Mouse (Mus musculus): ENCODE results near the gene Tyrobp.

The Tyrobp gene

DNA sequence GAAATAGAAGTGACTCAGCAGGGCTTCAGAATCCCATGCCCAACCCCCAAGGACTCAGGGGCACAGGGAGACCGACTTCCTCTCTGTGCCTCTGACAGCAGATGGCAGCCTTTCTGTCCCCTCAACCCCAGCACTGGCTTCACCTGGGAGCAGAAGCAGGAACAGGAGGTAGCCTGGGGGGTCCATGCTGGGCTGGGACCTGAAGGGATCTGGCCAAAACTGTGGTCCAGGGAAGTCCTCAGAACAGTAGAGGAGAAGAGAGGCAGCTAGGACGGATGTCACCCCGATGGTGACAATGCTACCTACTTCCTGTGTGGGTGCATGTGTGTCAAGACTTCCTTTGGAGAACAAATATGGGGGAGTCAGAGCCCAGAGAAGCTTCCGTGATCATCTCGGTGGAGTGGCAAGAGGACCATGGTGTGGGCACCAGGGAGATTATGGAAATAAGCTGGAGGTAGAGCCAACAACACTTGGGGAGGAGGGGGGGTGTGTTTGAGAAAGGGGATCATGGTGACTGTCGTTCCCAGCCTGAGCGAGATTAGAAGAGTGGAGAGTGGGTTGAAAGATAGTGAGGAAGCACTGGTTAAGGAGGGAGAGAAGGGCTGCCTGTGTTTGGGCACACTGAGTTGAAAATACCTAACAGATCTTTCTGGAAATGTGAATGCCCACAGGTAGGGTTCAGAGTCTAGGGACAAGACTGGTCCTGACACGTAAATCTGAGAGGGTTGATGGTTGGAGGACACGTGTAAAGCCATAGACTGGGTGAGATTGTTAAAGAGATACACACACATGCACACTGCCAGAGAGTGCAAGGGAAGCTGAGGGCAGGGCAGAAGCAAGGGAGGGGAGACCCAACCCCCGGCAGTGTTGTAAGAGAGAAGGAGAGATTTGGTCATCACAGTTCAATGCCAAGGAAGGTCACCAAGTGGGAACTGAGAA is 6.3 kb downstream of the Tyrobp start, which contains the start of gene Hcst:
TSS of gene Hcst (minus strand) at position 294 of the 939 bp plus-strand sequence.
- CTCF ChIA-PET = no interaction called here
- POLR2A ChIA-PET = interaction anchor here in 2 of 4 experiments (0.8 to 4.5 kb wide), 2 partner anchors 15 to 84 kb away, joined by 3 to 23 read pairs; no protein-coding TSS in a partner anchor

DNA sequence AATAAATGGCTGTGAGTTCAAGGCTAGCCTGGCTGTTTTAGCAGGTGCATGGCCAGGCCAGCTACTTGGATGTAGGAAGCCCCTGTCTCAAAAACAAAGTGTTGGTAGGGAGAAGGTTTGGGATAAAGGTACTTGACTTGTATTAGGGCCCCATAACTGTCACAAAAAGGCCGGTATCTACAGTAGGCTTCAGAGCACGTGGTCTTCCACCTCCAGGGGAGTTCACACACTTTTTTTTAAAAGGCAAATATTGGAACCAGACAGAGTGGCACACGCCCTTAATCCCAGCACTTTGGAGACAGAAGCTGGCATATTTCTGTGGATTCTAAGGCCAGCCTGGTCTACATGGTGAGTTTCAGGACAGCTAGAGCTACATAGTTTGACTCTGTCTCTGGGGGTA is 7.1 kb downstream of the Tyrobp start:
- CTCF ChIA-PET = no interaction called here
- POLR2A ChIA-PET = interaction anchor here in 2 of 4 experiments (0.8 to 4.5 kb wide), 4 partner anchors 13 to 85 kb away, joined by 3 to 23 read pairs (median 4); no protein-coding TSS in a partner anchor

DNA sequence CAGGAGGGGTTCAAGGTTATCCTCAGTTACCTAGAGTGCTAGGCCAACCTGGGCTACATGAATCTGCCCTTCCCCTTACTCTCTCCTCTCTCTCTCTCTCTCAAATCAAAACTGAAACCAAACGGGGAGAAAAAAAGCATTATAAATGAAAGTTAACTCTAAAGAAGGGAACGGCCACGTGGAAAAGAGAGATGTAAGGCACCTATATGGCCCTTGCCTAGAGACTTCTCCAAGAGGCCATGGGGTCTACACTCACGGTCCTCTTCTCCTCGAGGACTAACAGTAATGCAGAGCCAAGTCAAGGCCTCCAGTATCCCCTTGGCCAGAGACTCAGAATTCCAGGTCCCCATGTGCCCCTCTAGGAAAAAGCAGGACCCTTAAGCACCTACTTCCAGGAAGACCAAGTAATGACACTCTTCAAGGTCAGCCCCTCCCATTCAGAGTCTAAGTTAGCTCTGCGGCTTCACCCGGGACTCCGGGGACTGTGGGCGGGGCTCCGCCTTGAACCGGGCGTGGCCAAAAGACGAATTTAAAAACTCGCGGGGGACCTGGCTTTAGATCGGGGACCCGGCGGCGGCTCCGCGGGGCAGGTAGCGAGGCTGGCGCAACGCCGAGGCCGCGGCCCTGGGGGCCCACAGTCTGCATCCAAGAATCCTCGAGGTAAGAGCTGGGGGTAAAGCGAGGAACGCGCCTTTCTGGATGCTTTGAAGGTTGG is 7.8 kb downstream of the Tyrobp start, which contains the start of gene Nfkbid:
TSS of gene Nfkbid (plus strand) at position 558 of the 715 bp plus-strand sequence.
- ChIA-PET POLR2A (interaction anchor here (0.5 to 4.5 kb wide), 21 partner anchors 12 to 296 kb away, joined by 3 to 23 read pairs (median 3); partner anchors contain the start of genes Wdr62 (in 3 of the 4), Thap8 (in 2 of the 4), Aplp1 (in 1 of the 4) and Gm49396 (in 1 of the 4)), CTCF (interaction anchor here in 2 of 4 experiments (0.6 to 1.8 kb wide), 4 partner anchors 28 to 611 kb away, joined by 3 to 6 read pairs (median 4); no protein-coding TSS in a partner anchor)

DNA sequence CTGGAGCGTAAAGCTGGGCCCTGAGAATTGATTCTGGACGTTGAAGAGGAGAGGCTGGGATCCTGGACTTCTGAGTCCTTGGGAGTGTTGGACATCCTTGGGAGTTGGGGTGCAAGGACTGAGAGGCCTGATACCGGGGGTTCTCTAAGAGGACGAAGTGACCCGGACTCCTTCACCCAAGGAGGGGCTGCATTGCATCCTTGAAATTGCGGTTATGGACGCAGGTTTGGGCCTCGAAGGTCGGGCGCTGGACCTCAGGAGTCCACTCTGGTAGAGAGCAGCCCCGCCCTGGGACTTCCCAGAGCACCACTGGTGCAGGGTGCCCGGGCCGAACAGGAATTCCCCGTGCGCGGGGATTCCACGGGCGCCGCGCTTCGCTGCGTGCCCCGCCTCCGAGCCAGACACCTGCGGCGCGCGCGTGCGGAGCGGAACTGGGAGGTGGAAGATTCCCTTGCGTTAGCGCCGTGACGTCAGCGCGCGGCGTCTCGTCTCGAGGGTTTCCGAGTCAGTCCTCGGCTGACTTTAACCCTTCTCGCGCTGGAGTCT is 8.4 kb downstream of the Tyrobp start:
- CTCF ChIA-PET = interaction anchor here in 3 of 4 experiments (0.6 to 1.8 kb wide), 5 partner anchors 11 to 90 kb away, joined by 3 to 6 read pairs (median 4); no protein-coding TSS in a partner anchor
- POLR2A ChIA-PET = interaction anchor here in 3 of 4 experiments (0.5 to 4.5 kb wide), 22 partner anchors 8 to 296 kb away, joined by 3 to 23 read pairs (median 4); partner anchors contain the start of genes Wdr62 (in 3 of the 3), Thap8 (in 2 of the 3), Aplp1 (in 1 of the 3) and Gm49396 (in 1 of the 3)

DNA sequence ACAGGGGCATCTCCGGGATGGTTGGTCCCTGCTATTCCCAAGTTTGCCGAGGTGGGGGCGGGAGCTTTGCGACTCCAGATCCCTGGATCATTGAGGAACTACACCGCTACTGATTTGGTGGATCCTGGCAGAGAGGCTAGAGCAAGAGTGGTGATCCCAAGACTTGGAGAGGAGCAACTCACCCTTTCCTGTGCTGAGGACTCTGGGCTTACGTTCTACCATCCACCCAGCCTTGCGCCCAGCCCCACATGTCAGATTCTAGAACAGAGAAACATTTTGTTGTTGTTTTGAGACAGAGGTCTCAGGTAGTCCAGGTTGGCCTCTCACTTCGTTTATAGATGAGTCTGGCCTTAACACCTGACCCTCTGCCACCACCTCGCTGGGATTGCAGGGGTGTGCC is 9.0 kb downstream of the Tyrobp start:
- POLR2A ChIA-PET = interaction anchor here in 3 of 4 experiments (0.7 to 4.5 kb wide), 12 partner anchors 9 to 295 kb away, joined by 3 to 23 read pairs (median 4); partner anchors contain the start of genes Gm49396 (in 1 of the 3), Psenen (in 1 of the 3), Thap8 (in 1 of the 3) and Tyrobp (in 1 of the 3)

DNA sequence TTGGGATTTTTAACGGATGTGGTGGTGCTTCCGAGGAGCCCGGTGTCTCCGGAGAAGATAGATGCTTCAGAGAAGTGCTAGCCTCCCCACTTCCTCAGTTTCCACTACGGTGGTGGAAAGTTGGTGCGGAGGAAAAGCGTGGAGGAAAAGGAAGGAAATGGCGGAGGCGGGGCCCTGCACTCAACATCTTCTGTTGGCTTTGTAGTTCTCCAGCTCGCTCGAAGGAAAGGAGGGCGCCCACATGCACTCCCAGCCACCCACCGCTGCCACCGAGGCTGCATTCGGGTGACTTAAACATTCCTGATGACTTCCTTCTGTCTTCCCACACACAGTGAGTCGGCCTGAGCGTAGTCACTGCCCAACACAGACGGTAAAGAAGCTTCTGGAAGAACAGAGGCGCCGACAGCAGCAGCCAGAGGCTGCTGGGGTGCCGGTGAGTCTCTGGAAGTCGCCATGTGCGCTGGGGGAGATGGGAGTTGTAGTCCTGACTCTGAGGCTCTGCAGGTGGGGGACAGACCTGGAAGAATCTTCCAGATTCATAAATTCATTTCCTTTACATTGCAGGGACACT is 9.6 kb downstream of the Tyrobp start:
- ChIA-PET CTCF (interaction anchor here (0.5 to 1.8 kb wide), 8 partner anchors 10 to 91 kb away, joined by 3 to 9 read pairs (median 4); no protein-coding TSS in a partner anchor), POLR2A (interaction anchor here in 3 of 4 experiments (0.6 to 4.5 kb wide), 11 partner anchors 9 to 268 kb away, joined by 3 to 23 read pairs (median 3); partner anchors contain the start of genes Tyrobp (in 2 of the 3), Thap8 (in 1 of the 3) and Wdr62 (in 1 of the 3))

More for the DNA sequence above, 9.0 kb downstream of the Tyrobp start:
- CTCF ChIA-PET = interaction anchor here in 3 of 4 experiments (0.6 to 1.8 kb wide), 4 partner anchors 10 to 90 kb away, joined by 3 to 6 read pairs (median 4); no protein-coding TSS in a partner anchor

DNA sequence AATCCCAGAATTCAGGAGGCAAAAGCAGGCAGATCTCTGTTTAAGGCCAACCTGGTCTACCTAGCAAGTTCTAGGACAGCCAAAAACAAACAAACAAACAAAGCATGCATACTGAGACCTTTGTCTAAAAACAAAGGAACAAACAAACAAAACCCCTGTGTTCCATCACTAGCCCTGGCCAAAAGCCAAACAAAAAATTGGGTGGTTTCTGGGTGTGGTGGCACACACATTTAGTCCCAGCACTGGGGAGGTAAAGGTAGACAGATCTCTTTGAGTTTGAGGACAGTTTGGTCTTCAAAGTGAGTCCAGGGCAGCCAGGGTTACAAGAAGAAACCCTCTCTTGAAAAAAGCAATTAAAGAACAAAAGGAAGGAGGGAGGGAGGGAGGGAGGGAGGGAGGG is 15.8 kb downstream of the Tyrobp start:
- ChIA-PET POLR2A (no interaction called here), CTCF (interaction anchor here in 1 of 4 experiments (0.8 kb wide), 1 partner anchor 26 kb away, joined by 7 read pairs; no protein-coding TSS in a partner anchor)

DNA sequence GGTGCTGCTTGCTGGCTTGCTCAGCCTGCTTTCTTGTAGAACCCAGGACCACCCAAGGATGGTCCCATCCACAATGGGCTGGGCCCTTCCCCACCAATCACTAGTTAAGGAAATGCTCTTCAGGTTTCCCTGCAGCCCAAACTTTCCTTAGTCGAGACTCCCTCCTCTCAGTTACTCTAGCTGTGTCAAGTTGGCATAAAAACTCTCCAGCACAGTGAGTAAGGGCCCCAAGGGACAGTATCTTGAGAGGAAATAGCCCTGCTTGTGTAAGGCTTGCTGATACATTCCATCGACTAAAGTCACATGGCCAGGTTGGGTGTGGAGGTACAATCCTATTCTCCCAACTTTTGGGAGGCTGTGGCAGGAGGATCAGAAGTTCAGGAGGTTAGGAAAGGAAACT is 16.6 kb downstream of the Tyrobp start:
- ChIA-PET POLR2A (interaction anchor here in 2 of 4 experiments (0.6 to 1.1 kb wide), 3 partner anchors 123 to 691 kb away, joined by 3 to 4 read pairs (median 3); no protein-coding TSS in a partner anchor), CTCF (interaction anchor here in 2 of 4 experiments (0.6 to 0.8 kb wide), 2 partner anchors 25 to 62 kb away, joined by 3 to 7 read pairs; no protein-coding TSS in a partner anchor)

DNA sequence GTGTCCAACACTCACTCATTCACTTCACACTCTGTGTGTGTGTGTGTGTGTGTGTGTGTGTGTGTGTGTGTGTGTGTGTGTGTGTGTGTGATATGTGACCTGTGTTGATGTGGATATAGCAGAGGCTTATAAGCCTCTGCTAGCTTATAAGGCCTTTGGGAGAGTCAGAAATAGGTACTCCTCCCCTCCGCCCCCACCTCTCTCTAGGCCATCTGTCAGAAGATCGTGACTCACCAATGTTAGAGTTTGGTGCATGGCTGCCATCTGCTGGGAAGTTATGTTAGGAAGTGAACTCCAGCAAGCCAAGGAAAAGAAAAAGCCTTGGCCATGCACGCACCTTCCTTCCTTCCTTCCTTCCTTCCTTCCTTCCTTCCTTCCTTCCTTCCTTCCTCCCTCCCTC is 18.2 kb downstream of the Tyrobp start:
- CTCF ChIA-PET = interaction anchor here in 1 of 4 experiments (2.1 kb wide), 1 partner anchor 100 kb away, joined by 5 read pairs; no protein-coding TSS in a partner anchor
- POLR2A ChIA-PET = interaction anchor here in 2 of 4 experiments (1.1 to 3.1 kb wide), 2 partner anchors 56 kb away, joined by 3 to 9 read pairs; no protein-coding TSS in a partner anchor

DNA sequence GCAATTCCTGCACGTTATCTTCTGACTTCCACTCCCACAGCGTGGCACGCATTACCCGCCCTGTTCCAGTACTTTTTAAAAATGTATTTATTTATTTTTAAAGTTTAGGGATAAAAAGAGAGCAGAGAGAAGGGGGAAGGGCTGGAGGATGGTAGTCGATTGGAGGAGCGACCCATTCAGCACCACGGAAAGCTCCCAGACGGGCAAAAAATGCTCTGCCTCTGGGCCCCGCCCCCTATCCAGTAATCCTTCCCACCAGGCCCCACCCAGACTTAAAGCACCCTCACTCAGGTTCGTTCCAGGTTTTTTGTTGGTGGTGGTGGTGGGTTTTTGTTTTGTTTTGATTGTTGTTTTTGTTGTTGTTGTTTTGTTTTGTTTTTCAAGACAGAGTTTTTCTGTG is 20.7 kb downstream of the Tyrobp start:
- ChIA-PET POLR2A (interaction anchor here in 3 of 4 experiments (0.5 to 4.6 kb wide), 15 partner anchors 8 to 1506 kb away, joined by 3 to 30 read pairs (median 4); partner anchors contain the start of genes Aplp1 (in 2 of the 3), Nfkbid (in 2 of the 3), Thap8 (in 1 of the 3) and Wdr62 (in 1 of the 3)), CTCF (interaction anchor here (0.7 to 3.0 kb wide), 12 partner anchors 10 to 521 kb away, joined by 3 to 10 read pairs (median 4); partner anchors contain the start of gene Aplp1 (in 1 of the 4))

DNA sequence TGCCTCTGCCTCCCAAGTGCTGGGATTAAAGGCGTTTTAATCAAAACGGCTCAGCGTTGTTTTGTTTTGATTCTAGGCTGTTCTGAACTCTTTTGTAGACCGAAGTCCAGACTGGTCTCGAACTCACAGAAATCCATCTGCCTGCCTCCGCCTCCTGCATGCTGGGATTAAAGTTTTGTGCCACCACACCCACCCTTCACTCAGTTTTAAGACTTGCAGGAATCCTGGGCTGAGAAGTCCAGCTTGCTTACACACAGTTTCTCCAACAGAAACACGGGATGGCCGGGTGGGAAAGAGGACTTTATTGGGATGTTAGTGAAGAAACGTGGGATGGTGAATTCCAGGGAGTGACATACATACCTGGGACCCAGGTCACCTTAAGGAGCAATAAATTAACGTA is 21.1 kb downstream of the Tyrobp start:
- CTCF ChIA-PET = interaction anchor here (0.7 to 3.0 kb wide), 15 partner anchors 9 to 520 kb away, joined by 3 to 10 read pairs (median 4); partner anchors contain the start of genes Aplp1 (in 1 of the 4) and Upk1a (in 1 of the 4)
- POLR2A ChIA-PET = interaction anchor here in 3 of 4 experiments (0.5 to 4.6 kb wide), 19 partner anchors 9 to 171 kb away, joined by 3 to 30 read pairs (median 3); partner anchors contain the start of genes Aplp1 (in 2 of the 3), Nfkbid (in 2 of the 3), Thap8 (in 1 of the 3) and Tyrobp (in 1 of the 3)

DNA sequence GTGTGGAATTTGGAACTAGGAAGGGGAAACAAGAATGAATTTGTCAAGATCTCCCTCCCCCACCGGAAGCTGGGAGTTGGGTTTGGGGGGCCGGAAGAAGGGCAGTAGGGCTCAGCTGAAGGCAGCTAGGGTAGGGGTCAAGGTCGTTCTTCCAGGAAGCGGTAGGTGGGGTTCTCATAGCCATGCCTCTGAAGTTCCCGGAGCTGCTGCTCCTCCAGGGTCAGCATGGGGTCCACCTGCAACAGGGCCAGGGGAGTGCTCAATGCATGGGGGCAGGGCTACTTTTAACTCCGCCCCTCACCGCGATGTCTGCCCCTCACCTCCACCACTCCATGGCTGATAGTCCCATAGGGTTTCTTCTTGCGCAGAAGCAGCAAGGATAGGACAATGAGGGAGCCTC is 21.6 kb downstream of the Tyrobp start:
- ChIA-PET CTCF (interaction anchor here in 3 of 4 experiments (1.0 to 3.0 kb wide), 9 partner anchors 9 to 178 kb away, joined by 3 to 10 read pairs (median 5); partner anchors contain the start of genes Aplp1 (in 1 of the 3) and Upk1a (in 1 of the 3)), POLR2A (interaction anchor here in 3 of 4 experiments (0.5 to 4.6 kb wide), 17 partner anchors 9 to 158 kb away, joined by 3 to 30 read pairs (median 3); partner anchors contain the start of genes Aplp1 (in 2 of the 3), Nfkbid (in 2 of the 3), Thap8 (in 2 of the 3) and Wdr62 (in 2 of the 3))

DNA sequence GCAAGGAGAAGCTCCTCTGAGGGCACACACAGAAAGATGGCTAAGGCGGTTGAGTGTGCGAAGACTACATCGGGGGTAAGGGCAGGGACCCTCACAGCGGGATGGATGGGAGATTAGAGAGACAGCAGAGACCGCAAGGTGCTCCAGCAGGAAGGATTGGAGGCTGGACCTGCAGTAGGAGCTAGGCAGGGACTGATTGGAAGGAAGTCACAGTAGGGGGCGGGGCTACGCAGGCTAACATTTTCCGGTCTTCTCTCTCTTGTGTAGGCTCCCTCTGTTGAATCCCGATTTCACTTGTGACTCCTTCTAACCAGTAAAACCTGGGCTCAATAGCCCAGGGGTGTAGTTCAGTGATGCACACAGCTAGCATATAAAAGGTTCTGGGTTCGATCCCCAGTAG is 23.3 kb downstream of the Tyrobp start:
- POLR2A ChIA-PET = interaction anchor here (0.6 to 4.6 kb wide), 39 partner anchors 7 to 198 kb away, joined by 3 to 30 read pairs (median 4); partner anchors contain the start of genes Aplp1 (in 4 of the 4), Nfkbid (in 3 of the 4), Wdr62 (in 3 of the 4) and Thap8 (in 2 of the 4)
- CTCF ChIA-PET = interaction anchor here in 3 of 4 experiments (0.5 to 3.0 kb wide), 21 partner anchors 8 to 367 kb away, joined by 3 to 12 read pairs (median 5); partner anchors contain the start of genes Aplp1 (in 1 of the 3) and Upk1a (in 1 of the 3)

DNA sequence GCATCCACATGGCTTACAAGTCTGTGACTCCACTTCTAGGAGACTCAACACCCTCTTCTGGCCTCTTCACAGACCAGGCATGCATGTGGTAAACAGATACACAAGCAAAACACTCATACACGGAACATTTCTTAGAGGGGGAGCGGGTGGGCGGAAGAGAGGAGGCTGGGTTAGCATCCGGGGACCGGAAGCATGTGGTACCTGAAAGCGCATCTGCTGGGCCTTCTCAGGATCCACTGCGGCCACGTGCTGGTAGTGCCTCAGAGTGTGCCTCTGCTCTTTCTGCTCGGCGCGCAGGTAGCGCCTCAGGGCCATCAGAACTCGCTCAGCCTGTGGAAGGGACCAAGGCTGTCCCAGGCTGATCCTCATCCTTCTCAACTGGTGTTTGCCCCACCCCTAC is 26.2 kb downstream of the Tyrobp start:
- CTCF ChIA-PET = interaction anchor here in 1 of 4 experiments (0.5 kb wide), 1 partner anchor 93 kb away, joined by 3 read pairs; no protein-coding TSS in a partner anchor

DNA sequence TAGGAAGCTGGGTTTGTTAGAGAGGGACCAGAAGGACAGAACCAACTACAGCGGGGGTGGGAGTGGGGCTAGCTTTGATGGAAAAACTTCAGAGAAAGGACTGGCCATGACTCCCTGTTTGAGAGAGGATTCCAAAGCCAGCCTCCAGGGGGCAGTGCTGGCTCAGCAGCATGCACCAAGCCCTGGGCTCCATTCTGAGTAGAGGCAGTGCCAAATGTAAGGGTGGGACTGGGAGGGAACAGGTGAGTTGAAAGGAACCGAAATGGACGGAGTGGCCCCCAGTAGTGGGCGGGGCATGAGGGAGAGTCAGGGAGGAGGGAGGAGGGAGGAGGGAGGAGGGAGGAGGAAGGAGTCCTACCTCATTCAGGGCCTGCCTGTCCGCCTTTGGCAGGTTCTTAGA is 27.1 kb downstream of the Tyrobp start:
- ChIA-PET CTCF (interaction anchor here (0.6 to 1.0 kb wide), 9 partner anchors 13 to 167 kb away, joined by 3 to 5 read pairs (median 3); no protein-coding TSS in a partner anchor), POLR2A (interaction anchor here in 2 of 4 experiments (0.6 to 0.7 kb wide), 2 partner anchors 104 to 161 kb away, joined by 3 to 4 read pairs; partner anchors contain the start of genes Thap8 (in 1 of the 2) and Wdr62 (in 1 of the 2))

More for the DNA sequence above, 26.2 kb downstream of the Tyrobp start:
- POLR2A ChIA-PET = no interaction called here

All from embryonic stem cell, embryonic (primary cell).